Mouse (Mus musculus): ENCODE measurements at regions not wholly inside any gene's neighbourhood (a gene's known extent, or its start where the extent isn't known, plus 50 kb on each side); places are given as distances from the start of the nearest gene placed in this dataset.

GRCm38 (mm10) chr15:60632789-60633456 lies 220.7 kb downstream of the Fam84b start:
- Histone ChIP-seq H3K4me2 (ENCODE audit: low read depth) (no peak overlapping the region), H3K4me3 (ENCODE audit: insufficient read depth in 1 of 2, low read depth in 2 of 2, low read length in 2 of 2) (no peak overlapping the region), H3K27ac (no peak overlapping the region), H3K27me3 (ENCODE audit: control insufficient read depth, insufficient read depth, low read length) (no peaks in the 10 kb centered on the region), H3K9ac (replicated peaks) (no peak overlapping the region), H3K9me3 (ENCODE audit: control insufficient read depth, low read length) (no peaks in the 10 kb centered on the region), H3K36me3 (replicated peaks; ENCODE audit: control insufficient read depth, insufficient read depth, low read depth) (no peaks in the 10 kb centered on the region), H3K4me1 (replicated peaks; ENCODE audit: control insufficient read depth in 2 of 2, insufficient read depth in 2 of 2, low read length in 1 of 2) (no peaks in the 10 kb centered on the region)
- ATAC-seq (ENCODE audit: insufficient read depth) (no peak), DNase-seq (ENCODE audit: low read depth in 3 of 3, low spot score in 3 of 3) (no peak)
- TF ChIP-seq CTCF (IDR thresholded peaks at IDR 0.05; ENCODE audit: low read depth), result no peak
- TF ChIP-seq EP300 (IDR thresholded peaks at IDR 0.05; ENCODE audit: low read depth), result no peak
- 51% methylated on average over 4 of the region's 4 CpGs for WGBS (ENCODE audit: insufficient replicate concordance)

GRCm38 (mm10) chr15:60630756-60631402 lies 222.7 kb downstream of the Fam84b start:
- H3K4me2 ChIP-seq (ENCODE audit: low read depth), result no peak overlapping the region
- WGBS (ENCODE audit: insufficient replicate concordance), result 48% methylated on average over 7 of the region's 7 CpGs
- no peak overlapping the region for H3K9ac ChIP-seq (replicated peaks)
- no peaks in the 10 kb centered on the region for H3K4me1 ChIP-seq (replicated peaks; ENCODE audit: control insufficient read depth in 2 of 2, insufficient read depth in 2 of 2, low read length in 1 of 2)
- no peak for ATAC-seq (ENCODE audit: insufficient read depth)
- H3K9me3 ChIP-seq (ENCODE audit: control insufficient read depth, low read length), result no peaks in the 10 kb centered on the region
- no peaks in the 10 kb centered on the region for H3K36me3 ChIP-seq (replicated peaks; ENCODE audit: control insufficient read depth, insufficient read depth, low read depth)
- no peaks in the 10 kb centered on the region for H3K27me3 ChIP-seq (ENCODE audit: control insufficient read depth, insufficient read depth, low read length)
- no peak overlapping the region for H3K27ac ChIP-seq
- no peak overlapping the region for H3K4me3 ChIP-seq (ENCODE audit: insufficient read depth in 1 of 2, low read depth in 2 of 2, low read length in 2 of 2)
- TF ChIP-seq CTCF (IDR thresholded peaks at IDR 0.05; ENCODE audit: low read depth) (no peak), EP300 (IDR thresholded peaks at IDR 0.05; ENCODE audit: low read depth) (no peak)
- DNase-seq (ENCODE audit: low read depth in 3 of 3, low spot score in 3 of 3), result no peak

GRCm38 (mm10) chr15:60618801-60619200 lies 234.8 kb downstream of the Fam84b start:
- Histone ChIP-seq H3K4me3 (ENCODE audit: insufficient read depth in 1 of 2, low read depth in 2 of 2, low read length in 2 of 2) (no peak overlapping the region), H3K9me3 (ENCODE audit: control insufficient read depth, low read length) (no peaks in the 10 kb centered on the region), H3K36me3 (replicated peaks; ENCODE audit: control insufficient read depth, insufficient read depth, low read depth) (no peaks in the 10 kb centered on the region), H3K4me2 (ENCODE audit: low read depth) (no peak overlapping the region), H3K27ac (no peak overlapping the region), H3K27me3 (ENCODE audit: control insufficient read depth, insufficient read depth, low read length) (no peaks in the 10 kb centered on the region), H3K9ac (replicated peaks) (no peak overlapping the region), H3K4me1 (replicated peaks; ENCODE audit: control insufficient read depth in 2 of 2, insufficient read depth in 2 of 2, low read length in 1 of 2) (no peaks in the 10 kb centered on the region)
- ATAC-seq (ENCODE audit: insufficient read depth) (no peak), DNase-seq (ENCODE audit: low read depth in 3 of 3, low spot score in 3 of 3) (no peak)
- TF ChIP-seq EP300 (IDR thresholded peaks at IDR 0.05; ENCODE audit: low read depth) (no peak), CTCF (IDR thresholded peaks at IDR 0.05; ENCODE audit: low read depth) (no peak)
- WGBS (ENCODE audit: insufficient replicate concordance), result 48% methylated on average over 2 of the region's 2 CpGs

- Histone ChIP-seq H3K4me2 (ENCODE audit: low read depth) (no peak overlapping the region), H3K9ac (replicated peaks) (no peak overlapping the region), H3K27ac (no peak overlapping the region), H3K36me3 (replicated peaks; ENCODE audit: control insufficient read depth, insufficient read depth, low read depth) (no peaks in the 10 kb centered on the region), H3K4me1 (replicated peaks; ENCODE audit: control insufficient read depth in 2 of 2, insufficient read depth in 2 of 2, low read length in 1 of 2) (no peaks in the 10 kb centered on the region), H3K4me3 (ENCODE audit: insufficient read depth in 1 of 2, low read depth in 2 of 2, low read length in 2 of 2) (no peak overlapping the region), H3K27me3 (ENCODE audit: control insufficient read depth, insufficient read depth, low read length) (no peaks in the 10 kb centered on the region), H3K9me3 (ENCODE audit: control insufficient read depth, low read length) (no peaks in the 10 kb centered on the region)
- no peak for ATAC-seq (ENCODE audit: insufficient read depth)
- 53% methylated on average over 2 of the region's 2 CpGs for WGBS (ENCODE audit: insufficient replicate concordance)
- no peak for TF ChIP-seq CTCF (IDR thresholded peaks at IDR 0.05; ENCODE audit: low read depth)
- DNase-seq (ENCODE audit: low read depth in 3 of 3, low spot score in 3 of 3), result no peak
These were observed 236.2 kb downstream of the Fam84b start for GRCm38 (mm10) chr15:60617371-60617770.

- H3K36me3 ChIP-seq (replicated peaks; ENCODE audit: control insufficient read depth, insufficient read depth, low read depth), result no peaks in the 10 kb centered on the region
- DNase-seq (ENCODE audit: low read depth in 3 of 3, low spot score in 3 of 3) (no peak), ATAC-seq (ENCODE audit: insufficient read depth) (no peak)
- no peak overlapping the region for H3K27ac ChIP-seq
- H3K4me3 ChIP-seq (ENCODE audit: insufficient read depth in 1 of 2, low read depth in 2 of 2, low read length in 2 of 2), result no peak overlapping the region
- H3K4me2 ChIP-seq (ENCODE audit: low read depth), result no peak overlapping the region
- H3K9ac ChIP-seq (replicated peaks), result no peak overlapping the region
- H3K9me3 ChIP-seq (ENCODE audit: control insufficient read depth, low read length), result no peaks in the 10 kb centered on the region
- no peaks in the 10 kb centered on the region for H3K27me3 ChIP-seq (ENCODE audit: control insufficient read depth, insufficient read depth, low read length)
- no peaks in the 10 kb centered on the region for H3K4me1 ChIP-seq (replicated peaks; ENCODE audit: control insufficient read depth in 2 of 2, insufficient read depth in 2 of 2, low read length in 1 of 2)
- TF ChIP-seq CTCF (IDR thresholded peaks at IDR 0.05; ENCODE audit: low read depth) (no peak), EP300 (IDR thresholded peaks at IDR 0.05; ENCODE audit: low read depth) (no peak)
These were observed 251.7 kb downstream of the Fam84b start for GRCm38 (mm10) chr15:60601885-60602284.

Measured in liver, embryonic 14.5 days (tissue).